Mouse (Mus musculus) heart, adult 2 months (tissue): Measurements from ENCODE around the gene Sec14l2. TPM values are rescaled to one million over a fixed set of nuclear protein-coding genes. Genes with fewer than 3 reads are reported as not detected.

Experiments
- DNase-seq, 2 experiments: peaks; one replicate each; pipeline ENCODE4 v3.0.0; 2021
- H3K27ac ChIP-seq: fragments of 200-600 bp; 2 replicates; pipeline ENCODE4 v1.8.1; 2022
- H3K27me3 ChIP-seq: fragments of 200-500 bp; 2 replicates; pipeline ENCODE4 v1.6.1; 2012; ENCODE audit warnings: mild to moderate bottlenecking, low read length, inconsistent platforms, mixed read lengths; ENCODE audit not compliant: control insufficient read depth, insufficient read depth
- H3K36me3 ChIP-seq: fragments of 200-500 bp; 2 replicates; pipeline ENCODE4 v1.6.1; 2012; ENCODE audit warnings: low read length, inconsistent platforms; ENCODE audit not compliant: control insufficient read depth, insufficient read depth
- H3K4me1 ChIP-seq: fragments of 200-500 bp; 2 replicates; pipeline ENCODE4 v1.6.1; 2011; ENCODE audit warnings: low read length; ENCODE audit not compliant: control insufficient read depth, insufficient read depth
- H3K4me3 ChIP-seq: fragments of 200-600 bp; 2 replicates; pipeline ENCODE4 v1.8.1; 2022
- H3K79me2 ChIP-seq: fragments of 200-500 bp; replicated peaks from 2 replicates; pipeline ENCODE4 v1.6.1; 2012; ENCODE audit warnings: mild to moderate bottlenecking, inconsistent platforms, low read length, moderate library complexity, mixed read lengths; ENCODE audit not compliant: control insufficient read depth, insufficient read depth
- H3K9ac ChIP-seq: fragments of 200-500 bp; 2 replicates; pipeline ENCODE4 v1.6.1; 2012; ENCODE audit warnings: low read depth, mild to moderate bottlenecking, control low read depth, inconsistent platforms, low read length, mixed read lengths
- CTCF ChIP-seq: fragments of 200-600 bp; IDR thresholded peaks from 2 replicates; pipeline ENCODE4 v1.8.1; 2022; ENCODE audit warnings: antibody characterized with exemption, mild to moderate bottlenecking, moderate library complexity
- EP300 ChIP-seq: fragments of 200-500 bp; IDR thresholded peaks from 2 replicates; pipeline ENCODE4 v1.6.1; 2011; ENCODE audit warnings: low read depth, low read length, control low read depth; ENCODE audit not compliant: insufficient read depth
- POLR2A ChIP-seq: fragments of 200-500 bp; IDR thresholded peaks from 2 replicates; pipeline ENCODE4 v1.6.1; 2011; ENCODE audit warnings: mild to moderate bottlenecking, low read depth, low read length, control low read depth; ENCODE audit not compliant: insufficient read depth
- WGBS: fragments of 180-500 bp; shearing (Covaris S2); methylation state at CpG from one replicate; pipeline ENCODE4 v1.1.7; 2018; 5-methylcytosine and 5-hydroxymethylcytosine counted together
- intact Hi-C: fragments of 180-260 bp; cut with DNase I; formaldehyde crosslinking; loops from one replicate; pipeline ENCODE4 v1.15.1; 2025
- polyA plus RNA-seq: library from polyadenylated mRNA; depleted of rRNA; stranded (reverse); fragments of >200 nt; gene quantifications from 2 replicates; pipeline ENCODE4 v1.2.3, GENCODE M21; 2012
- total RNA-seq, 2 experiments: library from RNA; stranded (reverse); gene quantifications; 2 replicates each; pipeline ENCODE4 v1.2.3; 2021

The Sec14l2 gene
- total and polyA plus RNA-seq, 3 experiments, result 0.52 to 0.89 (median 0.53) TPM

GRCm38 (mm10) chr11:4080219-4080618 lies 43.0 kb downstream of the Sec14l2 start:
- peak in 1 of 2 experiments; percentile 61 for DNase-seq
- WGBS, result 9% methylated on average over 4 of the region's 4 CpGs

GRCm38 (mm10) chr11:4078267-4078933 lies 44.8 kb downstream of the Sec14l2 start:
- Histone ChIP-seq H3K4me3 (no peak overlapping the region), H3K27me3 (no peaks in the 10 kb centered on the region), H3K36me3 (no peaks in the 10 kb centered on the region), H3K4me1 (no peaks in the 10 kb centered on the region), H3K9ac (no peak overlapping the region), H3K79me2 (no peaks in the 10 kb centered on the region), H3K27ac (no peak overlapping the region)
- TF ChIP-seq EP300 (no peak), POLR2A (no peak), CTCF (no peak)
- no peak for DNase-seq
- 60% methylated on average over 7 of the region's 7 CpGs for WGBS
- intact Hi-C loops, result no loop called here

More at GRCm38 (mm10) chr11:4080219-4080618, 43.0 kb downstream of the Sec14l2 start:
- H3K27me3 ChIP-seq, result no peaks in the 10 kb centered on the region
- no peaks in the 10 kb centered on the region for H3K36me3 ChIP-seq
- no peaks in the 10 kb centered on the region for H3K79me2 ChIP-seq
- TF ChIP-seq CTCF (peak; percentile 87), EP300 (no peak)
- H3K27ac ChIP-seq, result no peak overlapping the region
- intact Hi-C loops, result no loop called here
- no peak overlapping the region for H3K4me3 ChIP-seq
- H3K9ac ChIP-seq, result no peak overlapping the region
- H3K4me1 ChIP-seq, result no peaks in the 10 kb centered on the region

- Histone ChIP-seq H3K9ac (no peak overlapping the region), H3K36me3 (no peaks in the 10 kb centered on the region), H3K4me1 (no peaks in the 10 kb centered on the region), H3K27me3 (no peaks in the 10 kb centered on the region), H3K27ac (no peak overlapping the region), H3K79me2 (no peaks in the 10 kb centered on the region), H3K4me3 (no peak overlapping the region)
- TF ChIP-seq CTCF (no peak), POLR2A (no peak), EP300 (no peak)
- 13% methylated on average over 8 of the region's 8 CpGs for WGBS
- intact Hi-C loops, result no loop called here
- peak in 1 of 2 experiments; percentile 47 for DNase-seq
Measured at GRCm38 (mm10) chr11:4076633-4077032, 46.6 kb downstream of the Sec14l2 start.

GRCm38 (mm10) chr11:4069664-4070063 lies 53.6 kb downstream of the Sec14l2 start:
- Histone ChIP-seq H3K79me2 (no peaks in the 10 kb centered on the region), H3K4me3 (no peak overlapping the region), H3K9ac (no peak overlapping the region), H3K27me3 (no peaks in the 10 kb centered on the region), H3K4me1 (no peaks in the 10 kb centered on the region), H3K27ac (no peak overlapping the region), H3K36me3 (no peaks in the 10 kb centered on the region)
- 61% methylated on average over 1 of the region's 1 CpGs for WGBS
- TF ChIP-seq EP300 (no peak), CTCF (no peak), POLR2A (no peak)
- DNase-seq, result no peak
- intact Hi-C loops, result no loop called here

GRCm38 (mm10) chr11:4064627-4065122 lies 58.5 kb downstream of the Sec14l2 start, which contains the start of gene Sec14l3:
Sec14l3 (plus strand) TSS chr11:4064841.
- no peak for DNase-seq
- intact Hi-C loops, result no loop called here
- Histone ChIP-seq H3K36me3 (no peaks in the 10 kb centered on the region), H3K27ac (no peak within 1 kb of the TSS), H3K9ac (no peak within 1 kb of the TSS), H3K79me2 (no peaks in the 10 kb centered on the region), H3K4me1 (no peaks in the 10 kb centered on the region), H3K4me3 (no peak within 1 kb of the TSS), H3K27me3 (peaks cover 2% of the 10 kb centered on the region; the same call in 1 of the 2 replicates)
- WGBS, result 45% methylated on average over 5 of the region's 5 CpGs
- TF ChIP-seq POLR2A (no peak), EP300 (no peak), CTCF (no peak)

GRCm38 (mm10) chr11:4062981-4063380 lies 60.2 kb downstream of the Sec14l2 start:
- intact Hi-C loops, result no loop called here
- no peak for TF ChIP-seq CTCF
- no peak for TF ChIP-seq POLR2A
- Histone ChIP-seq H3K4me3 (no peak overlapping the region), H3K79me2 (no peaks in the 10 kb centered on the region), H3K9ac (no peak overlapping the region), H3K4me1 (no peaks in the 10 kb centered on the region), H3K36me3 (no peaks in the 10 kb centered on the region), H3K27me3 (peaks cover 2% of the 10 kb centered on the region; the same call in 1 of the 2 replicates), H3K27ac (no peak overlapping the region)
- WGBS, result 40% methylated on average over 6 of the region's 6 CpGs
- no peak for DNase-seq
